Mouse (Mus musculus) C2C12 (cell line): ENCODE measurements around the gene Asic3. TPM values are rescaled to one million over a fixed set of nuclear protein-coding genes. Genes with fewer than 3 reads are reported as not detected.

Experiments
- H3K27me3 ChIP-seq: one replicate; pipeline ENCODE4 v1.6.1; 2011; ENCODE audit not compliant: control insufficient read depth, insufficient read depth, insufficient read length
- H3K36me3 ChIP-seq: one replicate; pipeline ENCODE4 v1.6.1; 2011; ENCODE audit not compliant: control insufficient read depth, insufficient read depth
- H3K4me3 ChIP-seq: one replicate; pipeline ENCODE4 v1.5.1; 2011; ENCODE audit warnings: mild to moderate bottlenecking, control low read depth; ENCODE audit not compliant: poor library complexity, insufficient read depth, severe bottlenecking
- H3K79me2 ChIP-seq: one replicate; pipeline ENCODE4 v1.6.1; 2011; ENCODE audit not compliant: control insufficient read depth, insufficient read depth
- H3K79me3 ChIP-seq: one replicate; pipeline ENCODE4 v1.6.1; 2011; ENCODE audit warnings: low read depth, control low read depth
- H3ac ChIP-seq: one replicate; pipeline ENCODE3; 2011; ENCODE audit warnings: low read depth; ENCODE audit not compliant: control insufficient read depth, insufficient read length
- CEBPB ChIP-seq: IDR thresholded peaks from one replicate; pipeline ENCODE4 v1.6.1; 2011; ENCODE audit warnings: low read depth, mild to moderate bottlenecking, control low read depth, moderate library complexity
- CTCF ChIP-seq: IDR thresholded peaks from one replicate; pipeline ENCODE4 v1.5.1; 2011; ENCODE audit not compliant: control insufficient read depth, insufficient read depth, insufficient read length
- FOSL1 ChIP-seq: IDR thresholded peaks from one replicate; pipeline ENCODE4 v1.8.0; 2011; ENCODE audit warnings: mild to moderate bottlenecking, low read length; ENCODE audit not compliant: poor library complexity, insufficient read depth, severe bottlenecking
- MAX ChIP-seq: IDR thresholded peaks from one replicate; pipeline ENCODE4 v1.6.1; 2011; ENCODE audit warnings: mild to moderate bottlenecking, control low read depth
- MYOD1 ChIP-seq: IDR thresholded peaks from one replicate; pipeline ENCODE4 v1.6.1; 2011; ENCODE audit warnings: low read depth; ENCODE audit not compliant: control insufficient read depth, insufficient read length
- MYOG ChIP-seq: IDR thresholded peaks from one replicate; pipeline ENCODE4 v1.6.1; 2011; ENCODE audit not compliant: control insufficient read depth, insufficient read length; ENCODE audit errors: extremely low read depth
- USF1 ChIP-seq: IDR thresholded peaks from one replicate; pipeline ENCODE4 v1.6.1; 2011; ENCODE audit warnings: low read depth, mild to moderate bottlenecking, control low read depth, moderate library complexity
- long read RNA-seq, 2 experiments: library from polyadenylated mRNA; unstranded; transcript quantifications; one replicate each; pipeline ENCODE4 v2.0.0; 2019 to 2020
- polyA plus RNA-seq: library from polyadenylated mRNA; unstranded; fragments of >200 nt; fragmentation: generic; extraction: Trizol; gene quantifications from one replicate; pipeline ENCODE4 v1.2.1, GENCODE M21; 2012; ENCODE audit warnings: missing spikeins

Gene Asic3
- 0.19 TPM for polyA plus RNA-seq
- long read RNA-seq, experiment 1, result 0 reads
- long read RNA-seq, experiment 2, result 0 reads

DNA sequence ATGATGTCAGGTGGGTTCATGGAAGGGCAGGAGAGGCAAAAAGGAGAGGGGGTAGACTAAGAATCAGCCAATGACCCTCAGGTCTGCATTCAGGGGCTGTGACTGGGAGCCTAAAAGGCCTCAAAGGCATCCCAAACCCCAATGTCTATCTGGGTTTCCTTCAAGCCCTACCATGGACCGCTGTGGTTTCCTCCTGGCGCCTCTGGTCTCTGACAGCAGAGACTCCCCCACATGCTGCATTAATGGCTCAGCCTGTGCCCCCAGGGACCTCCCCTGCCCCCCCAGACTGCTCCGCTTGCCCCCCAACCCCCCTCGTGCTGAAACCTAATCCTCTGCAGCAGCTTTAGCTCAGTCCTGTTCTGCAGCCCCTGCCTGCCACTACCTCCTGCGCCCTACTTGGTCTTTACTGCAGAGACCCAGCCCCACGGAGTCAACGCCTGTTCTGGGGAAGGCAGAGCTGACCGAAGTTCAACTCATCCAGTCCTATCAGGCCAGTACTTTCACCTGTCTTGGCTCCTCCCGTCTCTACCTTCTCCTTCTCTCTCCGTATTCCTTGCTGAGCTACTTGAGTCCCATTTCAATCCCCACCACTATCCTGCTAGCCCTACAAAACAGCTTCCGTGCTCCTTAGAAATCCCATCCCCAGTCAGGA, at the start of gene Asic3:
Asic3 (plus strand) TSS at position 351 of the 652 bp plus-strand sequence.
- Histone ChIP-seq H3K79me3 (no peaks in the 10 kb centered on the region), H3K79me2 (no peaks in the 10 kb centered on the region), H3K27me3 (no peaks in the 10 kb centered on the region), H3ac (no peak within 1 kb of the TSS), H3K36me3 (no peaks in the 10 kb centered on the region), H3K4me3 (no peak within 1 kb of the TSS)
- TF ChIP-seq MAX (no peak), FOSL1 (no peak), CEBPB (no peak)

DNA sequence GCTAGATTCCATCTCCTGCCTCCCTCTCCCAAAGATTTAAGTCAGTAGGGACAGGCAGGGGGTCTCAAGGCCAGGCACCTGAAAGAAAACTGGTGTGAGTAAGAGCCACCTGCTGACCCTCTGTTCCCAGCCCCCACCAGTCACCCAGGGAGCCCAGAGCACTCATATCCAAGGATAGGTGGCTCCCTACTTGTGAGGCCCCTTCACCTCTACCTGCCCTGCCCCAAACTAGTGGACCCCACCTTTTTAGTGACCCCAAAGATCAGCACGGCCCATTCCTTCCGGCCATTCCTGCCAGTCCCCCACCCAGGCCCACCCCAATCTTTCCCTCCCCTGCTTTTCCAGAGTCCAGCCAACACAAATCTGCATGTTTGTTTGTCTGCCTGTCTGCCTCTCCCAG, 49.7 kb upstream of the Asic3 start:
- no peaks in the 10 kb centered on the region for H3K79me3 ChIP-seq
- no peaks in the 10 kb centered on the region for H3K36me3 ChIP-seq
- TF ChIP-seq MYOD1 (no peak), CTCF (no peak)
- peaks cover 20% of the 10 kb centered on the region for H3K27me3 ChIP-seq
- H3ac ChIP-seq, result no peak overlapping the region
- no peak overlapping the region for H3K4me3 ChIP-seq
- no peaks in the 10 kb centered on the region for H3K79me2 ChIP-seq

DNA sequence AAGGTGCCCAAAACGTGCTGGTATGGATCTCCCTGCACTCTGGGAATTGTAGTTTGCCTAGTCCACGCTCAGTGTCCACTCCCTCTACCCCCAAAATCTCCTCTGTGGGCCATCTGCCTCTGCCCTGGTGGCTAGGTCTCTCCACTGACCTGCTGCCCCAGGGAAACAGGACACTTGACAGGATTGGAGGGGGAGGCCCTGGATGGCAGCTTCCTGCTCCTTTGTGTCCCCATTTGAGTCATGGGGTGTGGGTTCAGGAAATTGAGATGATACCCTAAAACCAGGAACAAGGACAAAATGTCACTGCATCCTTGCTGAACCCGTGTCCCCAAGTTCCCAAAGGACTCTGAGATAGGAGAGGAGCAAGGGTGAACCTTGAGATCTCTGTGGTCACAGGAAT, 49.1 kb upstream of the Asic3 start:
- TF ChIP-seq FOSL1 (no peak), MYOD1 (no peak), MAX (no peak), CEBPB (no peak), MYOG (no peak), USF1 (no peak), CTCF (no peak)
- H3ac ChIP-seq, result no peak overlapping the region
- no peaks in the 10 kb centered on the region for H3K79me2 ChIP-seq
- no peaks in the 10 kb centered on the region for H3K36me3 ChIP-seq
- H3K4me3 ChIP-seq, result no peak overlapping the region
- H3K27me3 ChIP-seq, result peaks cover 20% of the 10 kb centered on the region
- no peaks in the 10 kb centered on the region for H3K79me3 ChIP-seq

DNA sequence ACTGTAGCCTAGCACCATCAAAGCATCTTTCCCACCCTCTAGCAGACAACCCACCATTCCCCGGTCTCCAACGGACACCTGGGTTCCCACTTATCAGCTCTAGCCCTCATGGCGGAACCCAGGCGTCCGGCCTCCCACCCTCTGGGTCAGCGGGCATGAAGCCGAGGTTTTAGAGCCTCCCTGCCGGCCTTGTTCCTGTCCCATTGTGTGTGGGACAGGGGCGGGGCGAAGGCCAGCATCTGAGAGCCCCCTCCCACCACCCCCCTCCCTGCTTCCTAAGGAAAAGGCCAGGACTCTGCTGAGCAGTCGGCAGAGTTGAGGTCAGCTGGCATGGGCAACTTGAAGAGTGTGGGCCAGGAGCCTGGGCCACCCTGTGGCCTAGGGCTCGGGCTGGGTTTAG, 48.7 kb upstream of the Asic3 start, which contains the start of gene Nos3:
Nos3 (plus strand) TSS at position 303 of the 400 bp plus-strand sequence.
- Histone ChIP-seq H3K4me3 (no peak within 1 kb of the TSS), H3K79me3 (no peaks in the 10 kb centered on the region), H3K79me2 (no peaks in the 10 kb centered on the region), H3K36me3 (no peaks in the 10 kb centered on the region), H3K27me3 (peaks cover 20% of the 10 kb centered on the region), H3ac (no peak within 1 kb of the TSS)
- TF ChIP-seq MYOD1, result no peak
- no peak for TF ChIP-seq FOSL1
- TF ChIP-seq MAX, result no peak
- no peak for TF ChIP-seq CTCF
- no peak for TF ChIP-seq CEBPB
- TF ChIP-seq MYOG, result no peak
- no peak for TF ChIP-seq USF1

DNA sequence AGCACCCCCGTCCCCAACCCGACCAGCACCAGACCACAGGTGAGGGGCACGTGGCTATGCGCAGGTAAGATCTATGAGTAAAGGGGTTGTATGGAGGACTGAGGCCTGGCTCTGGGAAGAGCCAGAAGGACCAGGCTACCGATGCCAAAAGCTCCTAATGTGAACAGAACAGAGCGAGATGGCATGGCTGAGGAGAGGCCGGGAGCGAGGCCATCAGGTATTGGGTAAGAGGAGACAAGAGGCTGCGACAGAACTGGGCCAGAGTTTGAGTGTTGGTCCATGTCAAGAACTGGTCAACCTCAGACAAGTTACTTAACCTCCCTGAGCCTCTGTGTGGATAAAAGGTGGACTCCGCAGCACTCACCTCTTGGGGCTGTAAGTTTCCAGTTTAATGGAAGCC, 48.2 kb upstream of the Asic3 start:
- H3K79me2 ChIP-seq, result no peaks in the 10 kb centered on the region
- H3K36me3 ChIP-seq, result no peaks in the 10 kb centered on the region
- no peak for TF ChIP-seq USF1
- no peak for TF ChIP-seq MYOG
- no peak for TF ChIP-seq CTCF
- TF ChIP-seq MYOD1, result no peak
- no peak for TF ChIP-seq CEBPB
- TF ChIP-seq FOSL1, result no peak
- TF ChIP-seq MAX, result no peak
- no peak overlapping the region for H3K4me3 ChIP-seq
- H3K79me3 ChIP-seq, result no peaks in the 10 kb centered on the region
- no peak overlapping the region for H3ac ChIP-seq
- H3K27me3 ChIP-seq, result peaks cover 20% of the 10 kb centered on the region

DNA sequence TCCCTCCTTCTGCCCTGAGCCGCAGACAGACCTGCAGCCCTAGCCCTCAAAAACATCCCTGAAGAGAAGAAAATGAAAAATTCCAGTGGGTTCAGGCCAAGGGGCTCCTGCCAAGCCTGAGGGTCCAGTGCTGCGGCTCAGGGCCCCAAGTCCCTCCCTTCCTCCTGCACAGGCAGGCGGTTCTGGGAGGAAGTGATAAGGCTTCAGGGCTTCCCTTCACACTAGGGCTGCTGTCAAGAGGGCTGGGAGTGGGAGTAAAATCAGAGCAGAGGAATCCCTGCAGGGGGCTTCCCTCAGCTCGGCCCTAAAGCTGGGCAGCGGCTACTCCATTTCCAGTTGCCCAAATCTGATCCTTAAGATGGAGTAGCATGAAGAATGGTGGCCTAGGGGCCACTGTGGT, 47.7 kb upstream of the Asic3 start:
- no peak overlapping the region for H3ac ChIP-seq
- TF ChIP-seq FOSL1 (no peak), CEBPB (no peak), USF1 (no peak), CTCF (no peak), MYOD1 (no peak), MAX (no peak), MYOG (no peak)
- no peaks in the 10 kb centered on the region for H3K36me3 ChIP-seq
- no peaks in the 10 kb centered on the region for H3K79me3 ChIP-seq
- no peak overlapping the region for H3K4me3 ChIP-seq
- H3K79me2 ChIP-seq, result no peaks in the 10 kb centered on the region
- peaks cover 20% of the 10 kb centered on the region for H3K27me3 ChIP-seq
